Mouse (Mus musculus) 3134 (cell line): ENCODE data around the gene Fcrlb.

Source experiments
- DNase-seq: peaks from one replicate; pipeline ENCODE4 v3.0.0-alpha.2; 2011; ENCODE audit warnings: low spot score; ENCODE audit not compliant: insufficient read length; ENCODE audit errors: extremely low read depth

Fcrlb gene

GRCm38 (mm10) chr1:170908341-170908740, 4.4 kb downstream of the Fcrlb start:
- DNase-seq: peak; percentile 13

GRCm38 (mm10) chr1:170907456-170908191, 5.1 kb downstream of the Fcrlb start:
- DNase-seq: peak; percentile 14

GRCm38 (mm10) chr1:170907111-170907455, 5.7 kb downstream of the Fcrlb start:
- DNase-seq: no peak

- no peak for DNase-seq
Measured at GRCm38 (mm10) chr1:170903485-170903884, 9.3 kb downstream of the Fcrlb start.

- DNase-seq: peak; percentile 35
Measured at GRCm38 (mm10) chr1:170901536-170902238, 11.1 kb downstream of the Fcrlb start.

- DNase-seq: no peak
Measured at GRCm38 (mm10) chr1:170900799-170901467, 11.8 kb downstream of the Fcrlb start.

GRCm38 (mm10) chr1:170898413-170899075, 14.2 kb downstream of the Fcrlb start:
- no peak for DNase-seq

- no peak for DNase-seq
Measured at GRCm38 (mm10) chr1:170896651-170897281, 16.0 kb downstream of the Fcrlb start.

GRCm38 (mm10) chr1:170894603-170895602, 17.8 kb downstream of the Fcrlb start:
- DNase-seq: no peak

- no peak for DNase-seq
Measured at GRCm38 (mm10) chr1:170892279-170892678, 20.5 kb downstream of the Fcrlb start.

- DNase-seq: no peak
Measured at GRCm38 (mm10) chr1:170891646-170892045, 21.1 kb downstream of the Fcrlb start.

GRCm38 (mm10) chr1:170889310-170889709, 23.4 kb downstream of the Fcrlb start:
- DNase-seq: no peak

- no peak for DNase-seq
Measured at GRCm38 (mm10) chr1:170886044-170886458, 26.7 kb downstream of the Fcrlb start.

- DNase-seq: peak; percentile 85
Measured at GRCm38 (mm10) chr1:170884978-170885561, 27.7 kb downstream of the Fcrlb start, which contains the start of the genes Gm26620 and Dusp12. TSS of gene Gm26620 (plus strand) at chr1:170885065. TSS of gene Dusp12 (minus strand) at chr1:170885540.

- no peak for DNase-seq
Measured at GRCm38 (mm10) chr1:170884390-170884789, 28.4 kb downstream of the Fcrlb start.

- no peak for DNase-seq
Measured at GRCm38 (mm10) chr1:170882915-170883485, 29.7 kb downstream of the Fcrlb start.

GRCm38 (mm10) chr1:170876906-170877305, 35.8 kb downstream of the Fcrlb start:
- DNase-seq: no peak

- DNase-seq: no peak
Measured at GRCm38 (mm10) chr1:170875676-170876075, 37.1 kb downstream of the Fcrlb start.

- no peak for DNase-seq
Measured at GRCm38 (mm10) chr1:170871961-170872360, 40.8 kb downstream of the Fcrlb start.
